Mouse (Mus musculus): Measurements from ENCODE around the gene Kcnip4. TPM values are rescaled to one million over a fixed set of nuclear protein-coding genes. Genes with fewer than 3 reads are reported as not detected.

Gene Kcnip4
- total and polyA plus RNA-seq, 3 experiments, result 0.19 TPM; not detected in 2

DNA sequence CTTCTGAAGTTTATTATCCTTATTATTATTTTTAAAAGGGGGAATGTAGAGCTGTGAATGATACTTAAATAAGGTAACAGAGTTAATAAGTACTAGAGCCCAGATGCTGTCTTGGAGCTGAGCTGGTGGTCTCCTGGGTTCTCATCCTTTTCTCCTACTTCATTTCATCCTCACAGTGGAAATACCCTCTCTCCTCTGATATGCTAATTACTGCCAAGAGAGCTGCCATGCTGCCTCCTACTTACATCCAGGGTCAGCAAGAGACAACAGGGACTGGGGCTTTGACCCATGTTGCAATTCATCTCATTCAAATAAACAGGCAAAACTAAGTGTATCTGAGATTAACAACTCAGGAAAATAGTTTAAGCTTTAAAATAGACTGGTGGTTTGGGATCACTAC lies 73.4 kb downstream of the Kcnip4 start:
- H3K9ac ChIP-seq (ENCODE audit: control insufficient read depth, low read depth, low read length, poor library complexity, severe bottlenecking), result no peak overlapping the region
- H3K79me2 ChIP-seq (ENCODE audit: control insufficient read depth, insufficient read depth, low read length, poor library complexity), result no peaks in the 10 kb centered on the region
- no peaks in the 10 kb centered on the region for H3K9me3 ChIP-seq (replicated peaks; ENCODE audit: insufficient read depth, low read length)
- DNase-seq (ENCODE audit: low read depth, low spot score), result peak; percentile 5
- H3K4me3 ChIP-seq (ENCODE audit: control insufficient read depth in 1 of 2, insufficient read depth in 1 of 2, low read depth in 2 of 2, low read length in 2 of 2), result no peak overlapping the region
- H3K36me3 ChIP-seq (ENCODE audit: control insufficient read depth in 1 of 2, insufficient read depth in 2 of 2, low read length in 2 of 2), result peaks cover 0 to 6% of the 10 kb centered on the region in 2 experiments; a peak in 2 of 4 replicates
- no peak for TF ChIP-seq MEF2A (IDR thresholded peaks at IDR 0.05; ENCODE audit: extremely low read depth, insufficient replicate concordance, low read depth, low read length, poor library complexity, severe bottlenecking)
- no peak for TF ChIP-seq GABPA (IDR thresholded peaks at IDR 0.05; ENCODE audit: low read depth, low read length)
- TF ChIP-seq KAT2A (conservative IDR thresholded peaks at IDR 0.05; ENCODE audit: low read depth, low read length), result no peak
- no peak for TF ChIP-seq POLR2AphosphoS2 (IDR thresholded peaks at IDR 0.05; ENCODE audit: low read length)
- no peak for TF ChIP-seq MYB (IDR thresholded peaks at IDR 0.05; ENCODE audit: low read depth, low read length)
- TF ChIP-seq CHD1 (IDR thresholded peaks at IDR 0.05; ENCODE audit: low read depth, low read length), result no peak
- no peaks in the 10 kb centered on the region; a peak in 1 of 4 replicates for H3K4me1 ChIP-seq (ENCODE audit: control insufficient read depth in 1 of 2, insufficient read depth in 2 of 2, low read length in 2 of 2)
- no peaks in the 10 kb centered on the region for H3K27me3 ChIP-seq (ENCODE audit: control insufficient read depth in 1 of 2, insufficient read depth in 2 of 2, low read length in 2 of 2)
- peak overlapping the region; percentile 47 for H3K27ac ChIP-seq (ENCODE audit: control insufficient read depth, low read depth, low read length)

- DNase-seq (ENCODE audit: low read depth, low spot score), result peak; percentile 49
- Histone ChIP-seq H3K27ac (ENCODE audit: control insufficient read depth, low read depth, low read length) (peak overlapping the region; percentile 47; the same call in 1 of the 2 replicates), H3K4me3 (ENCODE audit: control insufficient read depth in 1 of 2, insufficient read depth in 1 of 2, low read depth in 2 of 2, low read length in 2 of 2) (no peak overlapping the region), H3K27me3 (ENCODE audit: control insufficient read depth in 1 of 2, insufficient read depth in 2 of 2, low read length in 2 of 2) (no peaks in the 10 kb centered on the region), H3K36me3 (ENCODE audit: control insufficient read depth in 1 of 2, insufficient read depth in 2 of 2, low read length in 2 of 2) (peaks cover 0 to 6% of the 10 kb centered on the region in 2 experiments; a peak in 2 of 4 replicates), H3K4me1 (ENCODE audit: control insufficient read depth in 1 of 2, insufficient read depth in 2 of 2, low read length in 2 of 2) (no peaks in the 10 kb centered on the region; a peak in 1 of 4 replicates), H3K9ac (ENCODE audit: control insufficient read depth, low read depth, low read length, poor library complexity, severe bottlenecking) (no peak overlapping the region), H3K79me2 (ENCODE audit: control insufficient read depth, insufficient read depth, low read length, poor library complexity) (no peaks in the 10 kb centered on the region), H3K9me3 (replicated peaks; ENCODE audit: insufficient read depth, low read length) (no peaks in the 10 kb centered on the region)
- no peak for TF ChIP-seq MAX (IDR thresholded peaks at IDR 0.05; ENCODE audit: low read length)
- no peak for TF ChIP-seq USF2 (IDR thresholded peaks at IDR 0.05; ENCODE audit: borderline replicate concordance in 1 of 2, insufficient read depth in 1 of 2, low read depth in 1 of 2, low read length in 2 of 2)
- no peak for TF ChIP-seq RAD21 (IDR thresholded peaks at IDR 0.05; ENCODE audit: low read depth, low read length)
- no peak for TF ChIP-seq ZC3H11A (IDR thresholded peaks at IDR 0.05; ENCODE audit: low read depth, low read length)
- TF ChIP-seq BHLHE40 (IDR thresholded peaks at IDR 0.05; ENCODE audit: borderline replicate concordance, low read depth, low read length), result no peak
- no peak for TF ChIP-seq NRF1 (IDR thresholded peaks at IDR 0.05; ENCODE audit: insufficient read depth, low read depth, low read length, poor library complexity, severe bottlenecking)
- no peak for TF ChIP-seq MXI1 (IDR thresholded peaks at IDR 0.05; ENCODE audit: low read depth, low read length)
- no peak for TF ChIP-seq E2F4 (IDR thresholded peaks at IDR 0.05; ENCODE audit: borderline replicate concordance, low read depth, low read length)
- no peak for TF ChIP-seq USF1 (IDR thresholded peaks at IDR 0.05; ENCODE audit: low read depth, low read length)
- TF ChIP-seq ETS1 (IDR thresholded peaks at IDR 0.05; ENCODE audit: low read depth, low read length), result peak; percentile 65
- TF ChIP-seq RCOR1 (IDR thresholded peaks at IDR 0.05; ENCODE audit: low read depth, low read length), result peak; percentile 65
- peak; percentile 81 for TF ChIP-seq EP300 (IDR thresholded peaks at IDR 0.05; ENCODE audit: low read depth in 1 of 2, low read length in 2 of 2)
- no peak for TF ChIP-seq MAZ (IDR thresholded peaks at IDR 0.05; ENCODE audit: low read depth, low read length)
- peak; percentile 71; the same call in 1 of the 2 replicates for TF ChIP-seq TCF12 (IDR thresholded peaks at IDR 0.05; ENCODE audit: low read depth, low read length)
- TF ChIP-seq MYB (IDR thresholded peaks at IDR 0.05; ENCODE audit: low read depth, low read length), result peak; percentile 43; the same call in 1 of the 2 replicates
- TF ChIP-seq NELFE (IDR thresholded peaks at IDR 0.05; ENCODE audit: low read depth, low read length), result no peak
- 0 out of 2 replicates have a peak, but pooled peaks have one; percentile 25 for TF ChIP-seq SIN3A (IDR thresholded peaks at IDR 0.05; ENCODE audit: low read length)
- TF ChIP-seq MEF2A (IDR thresholded peaks at IDR 0.05; ENCODE audit: extremely low read depth, insufficient replicate concordance, low read depth, low read length, poor library complexity, severe bottlenecking), result no peak
- no peak for TF ChIP-seq HCFC1 (IDR thresholded peaks at IDR 0.05; ENCODE audit: low read depth, low read length)
- TF ChIP-seq CTCF (IDR thresholded peaks at IDR 0.05 in 2 of 3, conservative IDR thresholded peaks at IDR 0.05 in 1 of 3; ENCODE audit: control insufficient read depth in 1 of 3, insufficient read depth in 1 of 3, low read depth in 2 of 3, low read length in 3 of 3, poor library complexity in 1 of 3, severe bottlenecking in 1 of 3), result no peak
- TF ChIP-seq POLR2AphosphoS2 (IDR thresholded peaks at IDR 0.05; ENCODE audit: low read length), result no peak
- no peak for TF ChIP-seq POLR2AphosphoS5 (IDR thresholded peaks at IDR 0.05; ENCODE audit: borderline replicate concordance, low read depth, low read length)
- TF ChIP-seq GATA1 (IDR thresholded peaks at IDR 0.05; ENCODE audit: low read depth, low read length), result peak; percentile 67
- TF ChIP-seq SMC3 (IDR thresholded peaks at IDR 0.05; ENCODE audit: low read depth, low read length), result no peak
- no peak for TF ChIP-seq ZNF384 (IDR thresholded peaks at IDR 0.05; ENCODE audit: low read depth, low read length)
Observed at GRCm38 (mm10) chr5:49450876-49451275, 73.8 kb downstream of the Kcnip4 start.

Measured in MEL (cell line).